Mouse (Mus musculus) gastrocnemius, postnatal 36 days (tissue): Measurements from ENCODE around the gene Snrpa. TPM values are rescaled to one million over a fixed set of nuclear protein-coding genes. Genes with fewer than 3 reads are reported as not detected.

Experiments
- DNase-seq, 2 experiments: peaks; one replicate each; pipeline ENCODE4 v3.0.0; 2022
- intact Hi-C: fragments of 180-260 bp; cut with DNase I; formaldehyde crosslinking; loops from one replicate; pipeline ENCODE4 v1.15.1; 2025
- total RNA-seq, 2 experiments: library from RNA; stranded (reverse); gene quantifications; 2 replicates each; pipeline ENCODE4 v1.2.3; 2021

The Snrpa gene
- total RNA-seq, 2 experiments from 2014 or later, result 29.9 to 32.9 TPM

DNA sequence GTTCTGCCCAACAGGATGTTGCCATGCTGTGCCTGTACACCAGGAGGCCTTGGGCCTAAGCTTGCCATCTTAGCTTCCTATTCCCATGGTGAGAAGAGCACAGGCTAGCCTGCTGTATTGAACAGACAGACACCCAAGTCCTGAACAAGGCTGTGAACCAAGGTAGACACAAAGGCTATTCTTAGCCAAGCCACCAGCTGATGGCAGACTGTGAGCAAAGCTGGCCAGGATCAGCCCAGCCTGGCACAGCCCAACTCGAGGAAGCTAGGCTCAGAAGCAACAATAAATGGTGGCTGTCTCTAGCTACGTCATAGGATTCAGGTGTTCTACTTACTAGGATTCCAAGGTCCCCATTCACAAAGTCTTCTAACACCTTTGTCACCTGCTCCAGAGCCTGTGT lies 16.6 kb upstream of the Snrpa start:
- intact Hi-C loops, result no loop called here

GRCm38 (mm10) chr7:27203730-27204449 lies 7.8 kb upstream of the Snrpa start:
- no peak for DNase-seq
- intact Hi-C loops, result no loop called here

More for the DNA sequence above, 16.6 kb upstream of the Snrpa start:
- no peak for DNase-seq

DNA sequence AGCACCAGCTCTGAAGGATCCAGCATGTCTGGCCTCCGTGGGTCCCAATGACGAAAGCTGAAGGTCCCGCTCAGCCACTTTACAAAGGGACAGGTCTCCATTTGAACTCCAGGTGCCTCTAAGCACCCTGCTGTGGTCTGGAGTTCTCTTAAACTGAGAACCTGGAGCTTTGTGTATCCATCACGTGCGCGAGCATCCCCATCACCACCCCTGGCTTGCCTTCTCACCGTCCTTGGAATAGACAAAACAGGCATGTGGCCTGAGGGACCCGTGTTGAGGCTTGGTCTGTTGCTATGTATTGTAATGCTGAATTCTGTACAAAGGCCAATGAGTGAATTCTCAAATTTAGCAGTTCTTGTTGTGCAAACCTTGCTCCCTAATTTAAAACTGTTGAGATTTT lies 2.7 kb upstream of the Snrpa start:
- intact Hi-C loops, result loop anchor here (2.0 kb wide), 1 partner anchor 28 kb away; no protein-coding TSS in a partner anchor
- DNase-seq, result no peak

DNA sequence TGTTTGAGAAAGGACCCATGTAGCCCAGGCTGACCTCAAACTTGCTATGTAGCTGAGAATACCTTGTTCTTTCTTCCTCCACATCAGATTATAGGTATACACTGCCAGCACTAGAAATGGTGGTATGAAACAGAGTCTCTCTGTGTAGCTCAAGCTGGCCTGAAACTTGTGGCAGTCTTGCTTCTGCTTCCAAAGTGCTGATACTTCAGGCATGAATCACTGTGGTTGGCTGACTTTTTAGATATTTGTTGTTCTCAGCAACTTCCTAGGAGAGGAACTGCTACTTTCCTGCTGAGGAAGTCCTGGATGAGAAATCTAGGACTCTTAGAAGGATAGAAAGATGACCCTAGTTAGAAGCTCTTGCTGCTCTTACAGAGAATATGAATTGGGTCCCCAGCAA lies 2.3 kb upstream of the Snrpa start:
- no peak for DNase-seq
- intact Hi-C loops, result loop anchor here (2.0 kb wide), 1 partner anchor 28 kb away; no protein-coding TSS in a partner anchor

DNA sequence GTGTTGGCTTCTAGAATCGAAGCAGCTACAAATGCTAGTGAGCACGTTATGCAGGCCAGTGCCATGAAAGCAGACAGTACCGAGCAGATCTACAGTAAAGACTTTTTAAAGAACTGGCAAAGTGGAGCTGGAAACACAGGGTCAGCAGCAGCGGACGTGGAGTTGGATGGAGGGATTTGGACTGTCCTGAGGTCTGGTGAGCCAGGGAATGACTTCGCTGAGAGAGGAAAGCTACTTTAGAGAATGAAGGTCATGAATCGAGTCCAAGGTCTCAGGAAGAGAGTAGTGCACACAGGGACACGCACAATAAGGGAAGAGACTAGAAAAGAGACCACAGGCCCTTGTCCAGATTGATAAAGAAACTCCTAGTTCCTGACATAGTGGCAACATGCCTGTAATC lies 1.6 kb upstream of the Snrpa start:
- intact Hi-C loops, result loop anchor here (2.0 kb wide), 1 partner anchor 29 kb away; no protein-coding TSS in a partner anchor
- DNase-seq, result no peak

DNA sequence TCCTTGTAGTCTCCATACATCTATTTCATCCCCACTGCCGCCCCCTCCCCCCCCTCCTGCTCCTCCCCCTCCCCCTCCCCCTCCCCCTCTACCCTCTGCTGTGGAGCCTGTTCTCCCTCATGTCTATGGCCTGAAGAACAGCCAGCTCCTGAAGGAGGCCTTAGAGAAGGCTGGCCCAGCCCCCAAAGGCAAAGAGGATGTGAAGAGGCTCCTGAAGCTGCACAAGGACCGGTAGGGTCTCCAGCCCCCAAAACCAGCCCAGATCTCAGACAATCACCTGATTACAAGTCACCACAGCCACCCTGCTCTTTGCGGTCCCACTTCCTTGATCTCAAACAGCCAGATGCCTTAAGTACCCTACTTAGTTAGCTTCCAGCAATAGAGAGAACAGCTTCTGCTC lies 1.1 kb upstream of the Snrpa start:
- intact Hi-C loops, result no loop called here
- no peak for DNase-seq

- DNase-seq, result no peak
- intact Hi-C loops, result no loop called here
Measured at GRCm38 (mm10) chr7:27193731-27194130, 2.3 kb downstream of the Snrpa start.

- no peak for DNase-seq
- intact Hi-C loops, result no loop called here
Measured at GRCm38 (mm10) chr7:27192434-27192833, 3.6 kb downstream of the Snrpa start.

GRCm38 (mm10) chr7:27189271-27189931 lies 6.7 kb downstream of the Snrpa start:
- no peak for DNase-seq
- intact Hi-C loops, result no loop called here

DNA sequence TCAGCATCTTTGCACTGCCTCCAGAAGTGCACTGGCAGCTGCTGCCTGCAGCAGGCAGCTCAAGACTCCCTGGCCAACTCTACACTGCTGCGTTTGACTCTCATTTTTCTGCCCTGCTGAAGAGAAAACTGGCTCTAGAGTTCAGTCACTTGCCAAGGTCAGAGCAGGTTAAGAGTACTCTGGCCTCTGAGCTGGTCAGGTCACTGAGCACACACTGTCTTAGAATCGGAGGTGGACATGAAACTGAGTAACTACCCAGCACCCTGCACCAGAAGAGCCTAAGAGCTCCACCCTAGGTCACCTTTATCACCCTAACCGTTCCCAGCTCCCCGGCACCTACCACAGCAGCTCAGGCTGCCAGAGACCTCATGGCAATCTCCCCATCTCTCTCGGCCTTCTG lies 10.1 kb downstream of the Snrpa start:
- DNase-seq, result no peak
- intact Hi-C loops, result no loop called here

DNA sequence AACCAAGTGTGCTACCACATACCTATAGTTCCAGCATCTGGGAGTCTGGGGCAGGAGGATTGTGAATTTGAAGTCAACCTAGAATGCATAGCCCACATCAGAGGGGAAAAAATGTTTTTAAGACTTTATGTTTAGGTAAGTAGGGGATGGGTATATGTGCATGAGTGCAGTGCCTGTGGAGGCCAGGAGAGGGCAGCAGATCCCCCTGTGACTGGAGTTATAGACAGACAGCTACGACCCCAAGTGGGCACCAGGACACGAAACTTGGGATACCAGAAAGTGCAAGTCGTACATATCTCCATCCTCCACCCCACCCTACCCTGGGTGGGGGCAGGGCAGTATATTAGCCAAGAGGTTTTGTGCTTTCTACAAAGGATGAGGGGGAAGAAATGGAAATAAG lies 11.1 kb downstream of the Snrpa start:
- no peak for DNase-seq
- intact Hi-C loops, result no loop called here

DNA sequence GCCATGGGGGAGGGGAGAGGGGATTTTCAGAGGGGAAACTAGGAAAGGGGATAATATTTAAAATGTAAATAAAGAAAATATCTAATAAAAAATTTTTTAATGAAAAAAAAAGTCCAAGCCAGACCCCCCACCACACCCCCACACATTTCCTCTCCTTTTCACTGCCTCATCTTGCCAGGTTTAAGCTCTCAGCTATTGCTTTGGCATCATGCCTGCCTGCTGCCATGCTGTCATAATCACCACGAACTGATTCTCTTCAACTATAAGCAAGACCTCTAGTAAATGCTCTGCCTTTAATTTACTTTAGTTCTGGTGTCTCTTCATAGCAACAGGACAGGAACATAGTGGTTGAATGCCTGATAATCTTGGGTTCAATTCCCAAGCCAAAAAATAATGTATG lies 13.6 kb downstream of the Snrpa start:
- intact Hi-C loops, result no loop called here
- no peak for DNase-seq

GRCm38 (mm10) chr7:27180837-27181695 lies 15.0 kb downstream of the Snrpa start, which contains the start of the genes Gm21983 and Mia:
TSS of gene Gm21983 (minus strand) at chr7:27181086.
TSS of gene Mia (minus strand) at chr7:27181157.
- intact Hi-C loops, result no loop called here
- no peak for DNase-seq

- intact Hi-C loops, result no loop called here
Measured at GRCm38 (mm10) chr7:27180036-27180435, 16.0 kb downstream of the Snrpa start.

DNA sequence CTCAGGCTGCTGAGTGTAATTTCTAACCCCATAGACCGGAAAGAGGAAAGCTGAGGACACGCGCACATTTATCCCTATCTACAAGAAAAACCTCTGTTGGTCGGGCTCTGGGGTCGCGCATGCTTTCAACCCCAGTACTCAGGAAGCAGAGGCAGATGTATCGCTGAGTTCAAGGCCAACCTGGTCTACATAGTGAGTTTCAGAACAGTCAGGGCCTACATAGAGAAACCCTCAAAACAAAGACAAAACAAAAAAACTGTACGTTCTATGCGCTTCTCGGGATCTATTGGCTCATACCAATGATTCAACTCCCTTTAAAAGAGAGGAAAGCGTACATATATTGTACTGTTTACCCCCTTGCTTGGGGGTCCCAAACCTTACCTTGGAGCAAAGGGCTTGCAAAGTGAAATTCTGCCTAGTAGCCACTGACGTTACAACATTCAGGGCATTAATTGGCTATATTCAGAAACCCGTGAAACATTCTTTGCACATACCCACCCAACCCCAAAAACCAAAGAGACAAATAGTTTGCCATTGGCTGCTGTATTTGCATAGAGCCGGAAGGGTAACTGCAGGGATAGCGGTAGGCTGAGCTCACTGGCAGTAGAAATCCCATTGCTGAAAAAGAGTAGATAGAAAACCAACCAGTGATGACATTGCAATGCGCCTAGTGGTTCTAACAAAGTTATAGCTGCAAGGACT lies 16.7 kb downstream of the Snrpa start:
- DNase-seq, result no peak
- intact Hi-C loops, result no loop called here

More at GRCm38 (mm10) chr7:27180036-27180435, 16.0 kb downstream of the Snrpa start:
- peak; percentile 51 to 59 for DNase-seq

GRCm38 (mm10) chr7:27178324-27179216 lies 17.5 kb downstream of the Snrpa start, which contains the start of gene Rab4b:
TSS of gene Rab4b (minus strand) at chr7:27178896.
- DNase-seq, result peak; percentile 98 to 99
- intact Hi-C loops, result no loop called here

DNA sequence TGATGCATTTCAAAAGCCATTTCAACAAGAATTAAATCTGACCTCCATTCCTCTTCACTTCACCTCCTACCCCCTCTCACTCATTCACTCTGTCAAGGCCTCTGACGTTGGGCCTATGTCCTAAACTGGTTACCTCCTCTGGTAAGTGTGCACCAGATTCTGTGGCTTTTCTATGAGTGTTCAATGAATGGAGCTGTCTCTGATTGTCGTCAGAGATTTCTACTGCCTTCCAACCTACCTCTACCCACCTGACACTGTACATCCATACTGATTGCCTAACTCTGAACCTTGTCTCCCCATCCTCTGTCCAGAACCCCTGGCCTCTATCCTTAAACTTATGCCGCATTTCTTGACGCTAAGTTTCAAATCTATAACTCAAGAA lies 18.1 kb downstream of the Snrpa start:
- intact Hi-C loops, result no loop called here

DNA sequence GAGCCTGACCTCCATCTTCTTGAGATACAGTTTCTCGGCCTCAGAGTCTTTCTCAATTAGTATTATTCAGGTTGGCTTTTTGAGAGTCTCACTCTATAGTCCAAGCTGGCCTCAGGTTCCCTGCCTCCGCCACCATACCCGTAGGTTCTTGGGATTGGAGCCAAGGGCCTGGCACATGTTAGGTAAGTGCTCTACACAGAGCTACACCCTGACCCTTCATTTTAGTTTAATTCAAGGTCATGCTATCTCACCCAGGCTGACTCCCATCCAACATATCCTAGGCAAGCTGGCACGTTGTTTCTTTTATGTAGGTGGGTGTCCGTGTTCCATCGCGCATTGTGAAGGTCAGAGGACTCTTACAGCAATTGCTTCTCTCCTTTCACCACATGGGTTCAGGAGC lies 21.2 kb downstream of the Snrpa start:
- intact Hi-C loops, result no loop called here
- no peak for DNase-seq

More for the DNA sequence above, 18.1 kb downstream of the Snrpa start:
- no peak for DNase-seq

GRCm38 (mm10) chr7:27174496-27174895 lies 21.6 kb downstream of the Snrpa start:
- intact Hi-C loops, result no loop called here
- DNase-seq, result peak in 1 of 2 experiments; percentile 2
